Mouse (Mus musculus): ENCODE measurements around the gene Myl6b. TPM values are rescaled to one million over a fixed set of nuclear protein-coding genes. Genes with fewer than 3 reads are reported as not detected.

The Myl6b gene
- polyA plus RNA-seq, 1 experiment from 2014 or later: 2.9 TPM

DNA sequence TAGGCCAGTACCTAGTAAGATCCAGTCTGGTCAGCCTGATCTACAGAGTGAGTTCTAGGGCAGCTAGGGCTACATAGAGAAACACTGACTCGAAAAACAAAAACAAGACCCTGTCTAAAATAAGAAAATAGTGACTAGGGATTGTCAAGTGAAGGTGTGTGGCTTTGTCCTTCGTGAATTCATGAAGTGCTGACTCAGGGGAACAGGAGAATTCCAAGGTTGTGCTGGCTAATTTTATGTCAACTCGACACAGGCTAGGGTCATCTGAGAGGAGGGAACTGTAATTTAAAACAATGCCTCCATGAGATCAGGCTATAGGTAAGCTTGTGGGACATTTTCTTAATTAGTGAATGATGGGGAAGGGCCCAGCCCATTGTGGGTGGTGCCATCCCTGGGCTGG lies 44.0 kb downstream of the Myl6b start:
- WGBS: 77% methylated on average over 3 of the region's 3 CpGs
- 0 out of 2 replicates have a peak overlapping the region, but pooled peaks have one; percentile 69 for H3K27ac ChIP-seq (replicated peaks)

GRCm38 (mm10) chr10:128451014-128451413 lies 47.5 kb downstream of the Myl6b start:
- no peaks in the 10 kb centered on the region for H3K27me3 ChIP-seq (ENCODE audit: low read depth, poor library complexity, severe bottlenecking)
- 86% methylated on average over 6 of the region's 6 CpGs for WGBS
- H3K27ac ChIP-seq (replicated peaks): no peak overlapping the region
- no peak overlapping the region for H3K4me3 ChIP-seq
- no peaks in the 10 kb centered on the region for H3K9me3 ChIP-seq (replicated peaks)
- H3K4me1 ChIP-seq: no peaks in the 10 kb centered on the region
- H3K36me3 ChIP-seq: no peaks in the 10 kb centered on the region
- no peak for DNase-seq (ENCODE audit: low spot score)

More for the DNA sequence above, 44.0 kb downstream of the Myl6b start:
- H3K27me3 ChIP-seq (ENCODE audit: low read depth, poor library complexity, severe bottlenecking): peaks cover 10% of the 10 kb centered on the region
- no peaks in the 10 kb centered on the region for H3K36me3 ChIP-seq
- H3K9me3 ChIP-seq (replicated peaks): no peaks in the 10 kb centered on the region
- DNase-seq (ENCODE audit: low spot score): no peak
- H3K4me1 ChIP-seq: no peaks in the 10 kb centered on the region
- H3K4me3 ChIP-seq: peak overlapping the region; percentile 26; the same call in 1 of the 2 replicates

DNA sequence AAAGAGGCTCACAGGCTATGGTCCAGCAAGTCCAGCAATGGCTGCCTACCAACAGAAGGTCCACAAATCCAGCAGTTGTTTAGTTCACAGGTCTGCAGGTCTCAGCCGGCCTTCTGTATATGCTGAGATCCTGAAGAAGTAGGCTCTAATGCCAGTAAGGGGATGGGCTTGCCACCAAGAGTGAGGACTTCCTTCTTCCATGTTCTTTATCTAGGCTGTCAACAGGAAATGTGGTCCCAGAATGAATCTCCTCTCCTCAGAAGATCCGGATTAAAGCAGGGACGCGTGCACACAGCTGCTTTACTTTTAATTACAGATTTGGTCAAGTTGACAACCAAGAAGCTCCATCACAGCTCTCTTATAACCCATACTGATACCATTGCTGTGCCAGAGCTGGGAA lies 53.1 kb downstream of the Myl6b start:
- Histone ChIP-seq H3K36me3 (peaks cover 20% of the 10 kb centered on the region), H3K4me1 (no peaks in the 10 kb centered on the region), H3K9me3 (replicated peaks) (no peaks in the 10 kb centered on the region), H3K4me3 (no peak overlapping the region), H3K27me3 (ENCODE audit: low read depth, poor library complexity, severe bottlenecking) (no peaks in the 10 kb centered on the region), H3K27ac (replicated peaks) (no peak overlapping the region)
- DNase-seq (ENCODE audit: low spot score): no peak
- WGBS: 80% methylated on average over 4 of the region's 4 CpGs

DNA sequence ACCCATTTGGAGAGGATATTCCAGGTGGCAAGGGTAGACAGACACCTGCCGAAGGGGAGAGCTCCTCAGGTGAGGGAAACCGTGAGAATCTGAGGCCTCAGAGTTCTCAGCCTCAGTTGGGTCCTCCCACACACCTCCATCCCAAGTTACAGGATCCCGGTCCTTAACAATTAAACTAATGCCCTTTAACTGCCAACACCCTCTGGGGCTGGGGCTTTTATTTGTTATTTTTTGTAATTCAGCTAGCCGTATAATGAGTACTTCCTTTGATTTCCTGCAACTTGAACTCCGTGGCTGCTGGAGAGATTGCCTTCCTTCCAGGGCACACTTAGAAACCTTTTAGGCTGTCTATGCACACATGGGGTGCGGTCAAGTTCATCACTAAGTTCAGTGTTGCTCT lies 54.1 kb downstream of the Myl6b start:
- no peaks in the 10 kb centered on the region for H3K4me1 ChIP-seq
- H3K4me3 ChIP-seq: no peak overlapping the region
- no peak for DNase-seq (ENCODE audit: low spot score)
- H3K36me3 ChIP-seq: peaks cover 30% of the 10 kb centered on the region
- WGBS: 80% methylated on average over 6 of the region's 6 CpGs
- no peaks in the 10 kb centered on the region for H3K9me3 ChIP-seq (replicated peaks)
- H3K27me3 ChIP-seq (ENCODE audit: low read depth, poor library complexity, severe bottlenecking): no peaks in the 10 kb centered on the region
- no peak overlapping the region for H3K27ac ChIP-seq (replicated peaks)

Small RNA genes within 50 kb of the gene (microRNA-seq; reads per million reads assigned to microRNA genes)
- gene Mir6916 (not detected), gene Mir8105 (3.0 reads per million, percentile 2 among the genes with 10 or more reads in this experiment)

Other genes starting within 250 kb of the Myl6b start
- gene Apon, start 244.6 kb downstream of the Myl6b start, polyA plus RNA-seq (2016; fragmentation: Nextera tagmentation; extraction: Ambion mirVana): 0.73 and 0.77 TPM in 2 replicates
- not detected in 2 replicates for gene Apof, start 230.0 kb downstream of the Myl6b start, polyA plus RNA-seq (2016; fragmentation: Nextera tagmentation; extraction: Ambion mirVana)
- 12.6 and 16.1 TPM in 2 replicates for gene Stat2, start 228.1 kb downstream of the Myl6b start, polyA plus RNA-seq (2016; fragmentation: Nextera tagmentation; extraction: Ambion mirVana)
- not detected in 2 replicates for gene Il23a, start 199.9 kb downstream of the Myl6b start, polyA plus RNA-seq (2016; fragmentation: Nextera tagmentation; extraction: Ambion mirVana)
- 43.3 and 50.2 TPM in 2 replicates for gene Pan2, start 195.3 kb downstream of the Myl6b start, polyA plus RNA-seq (2016; fragmentation: Nextera tagmentation; extraction: Ambion mirVana)
- 245 and 259 TPM in 2 replicates for gene Cnpy2, start 176.2 kb downstream of the Myl6b start, polyA plus RNA-seq (2016; fragmentation: Nextera tagmentation; extraction: Ambion mirVana)
- gene Cs, start 161.0 kb downstream of the Myl6b start, polyA plus RNA-seq (2016; fragmentation: Nextera tagmentation; extraction: Ambion mirVana): 237 and 248 TPM in 2 replicates
- gene Coq10a, start 129.7 kb downstream of the Myl6b start, polyA plus RNA-seq (2016; fragmentation: Nextera tagmentation; extraction: Ambion mirVana): 13.2 and 18.8 TPM in 2 replicates
- 9.0 and 9.2 TPM in 2 replicates for gene Ankrd52, start 121.6 kb downstream of the Myl6b start, polyA plus RNA-seq (2016; fragmentation: Nextera tagmentation; extraction: Ambion mirVana)
- 0.06 and 0.19 TPM in 2 replicates for gene Slc39a5, start 97.5 kb downstream of the Myl6b start, polyA plus RNA-seq (2016; fragmentation: Nextera tagmentation; extraction: Ambion mirVana)
- gene Nabp2, start 87.2 kb downstream of the Myl6b start, polyA plus RNA-seq (2016; fragmentation: Nextera tagmentation; extraction: Ambion mirVana): 149 and 151 TPM in 2 replicates
- 42.0 and 49.2 TPM in 2 replicates for gene Rnf41, start 87.0 kb downstream of the Myl6b start, polyA plus RNA-seq (2016; fragmentation: Nextera tagmentation; extraction: Ambion mirVana)
- gene Smarcc2, start 39.4 kb downstream of the Myl6b start, polyA plus RNA-seq (2016; fragmentation: Nextera tagmentation; extraction: Ambion mirVana): 75.2 and 110 TPM in 2 replicates
- gene Myl6, start 4.5 kb downstream of the Myl6b start, polyA plus RNA-seq (2016; fragmentation: Nextera tagmentation; extraction: Ambion mirVana): 833 and 890 TPM in 2 replicates
- 17.2 and 23.6 TPM in 2 replicates for gene Esyt1, start 27.2 kb upstream of the Myl6b start, polyA plus RNA-seq (2016; fragmentation: Nextera tagmentation; extraction: Ambion mirVana)
- 15.4 and 19.5 TPM in 2 replicates for gene Zc3h10, start 49.1 kb upstream of the Myl6b start, polyA plus RNA-seq (2016; fragmentation: Nextera tagmentation; extraction: Ambion mirVana)
- gene Rpl41, start 50.6 kb upstream of the Myl6b start, polyA plus RNA-seq (2016; fragmentation: Nextera tagmentation; extraction: Ambion mirVana): 2,872 and 3,266 TPM in 2 replicates
- gene Pa2g4, start 67.3 kb upstream of the Myl6b start, polyA plus RNA-seq (2016; fragmentation: Nextera tagmentation; extraction: Ambion mirVana): 231 and 262 TPM in 2 replicates
- gene Erbb3, start 91.0 kb upstream of the Myl6b start, polyA plus RNA-seq (2016; fragmentation: Nextera tagmentation; extraction: Ambion mirVana): 0.72 and 1.4 TPM in 2 replicates
- gene Rps26, start 128.1 kb upstream of the Myl6b start, polyA plus RNA-seq (2016; fragmentation: Nextera tagmentation; extraction: Ambion mirVana): 460 and 529 TPM in 2 replicates
- 2.8 and 3.6 TPM in 2 replicates for gene Ikzf4, start 147.3 kb upstream of the Myl6b start, polyA plus RNA-seq (2016; fragmentation: Nextera tagmentation; extraction: Ambion mirVana)
- 13.9 and 14.9 TPM in 2 replicates for gene Suox, start 175.4 kb upstream of the Myl6b start, polyA plus RNA-seq (2016; fragmentation: Nextera tagmentation; extraction: Ambion mirVana)
- 73.3 and 86.3 TPM in 2 replicates for gene Rab5b, start 197.6 kb upstream of the Myl6b start, polyA plus RNA-seq (2016; fragmentation: Nextera tagmentation; extraction: Ambion mirVana)
- gene Pmel, start 205.5 kb upstream of the Myl6b start, polyA plus RNA-seq (2016; fragmentation: Nextera tagmentation; extraction: Ambion mirVana): 3.9 and 6.7 TPM in 2 replicates
- gene Cdk2, start 206.3 kb upstream of the Myl6b start, polyA plus RNA-seq (2016; fragmentation: Nextera tagmentation; extraction: Ambion mirVana): 107 and 110 TPM in 2 replicates
- 3.7 and 4.7 TPM in 2 replicates for gene Dgka, start 246.2 kb upstream of the Myl6b start, polyA plus RNA-seq (2016; fragmentation: Nextera tagmentation; extraction: Ambion mirVana)
- 56.6 and 59.1 TPM in 2 replicates for gene Pym1, start 249.2 kb upstream of the Myl6b start, polyA plus RNA-seq (2016; fragmentation: Nextera tagmentation; extraction: Ambion mirVana)